Mouse (Mus musculus) forebrain, embryonic 14.5 days (tissue): ENCODE results near the gene Gpx6. TPM values are rescaled to one million over a fixed set of nuclear protein-coding genes. Genes with fewer than 3 reads are reported as not detected.
A peak's percentile ranks its signal among the peaks of the same experiment; 100 is the strongest.

Experiments used
- ATAC-seq: fragments of 200-750 bp; cut with Nextera tagmentation; 2 replicates; pipeline ENCODE4 v1.8.0; 2017; ENCODE audit warnings: mild to moderate bottlenecking, moderate library complexity
- DNase-seq: peaks from one replicate; pipeline ENCODE4 v3.0.0-alpha.2; 2015; ENCODE audit warnings: low spot score
- H3K27ac ChIP-seq: fragments of 300-500 bp; sonication (generic); 2 replicates; pipeline ENCODE4 v1.5.1; 2014; ENCODE audit warnings: low read depth, mild to moderate bottlenecking, control low read depth, low read length, moderate library complexity
- H3K27me3 ChIP-seq: fragments of 300-500 bp; sonication (generic); replicated peaks from 2 replicates; pipeline ENCODE4 v1.6.1; 2014; ENCODE audit warnings: low read length, control low read depth, mixed read lengths; ENCODE audit not compliant: control insufficient read depth, insufficient read depth
- H3K36me3 ChIP-seq: fragments of 300-500 bp; sonication (generic); 2 replicates; pipeline ENCODE4 v1.6.1; 2014; ENCODE audit warnings: low read length, control low read depth; ENCODE audit not compliant: control insufficient read depth, insufficient read depth
- H3K4me1 ChIP-seq: fragments of 300-500 bp; sonication (generic); 2 replicates; pipeline ENCODE4 v1.6.1; 2014; ENCODE audit warnings: antibody characterized with exemption, low read length, control low read depth; ENCODE audit not compliant: control insufficient read depth, insufficient read depth
- H3K4me2 ChIP-seq: fragments of 300-500 bp; sonication (generic); 2 replicates; pipeline ENCODE4 v1.6.1; 2014; ENCODE audit warnings: mild to moderate bottlenecking, control low read depth, low read length
- H3K4me3 ChIP-seq: fragments of 300-500 bp; sonication (generic); 2 replicates; pipeline ENCODE4 v1.5.1; 2014; ENCODE audit warnings: low read depth, low read length, control low read depth
- H3K9ac ChIP-seq: fragments of 300-500 bp; sonication (generic); 2 replicates; pipeline ENCODE4 v1.6.1; 2014; ENCODE audit warnings: mild to moderate bottlenecking, low read length, control low read depth, moderate library complexity
- H3K9me3 ChIP-seq: fragments of 300-500 bp; sonication (generic); replicated peaks from 2 replicates; pipeline ENCODE4 v1.6.1; 2016; ENCODE audit warnings: low read length, control low read depth, mixed read lengths; ENCODE audit not compliant: control insufficient read depth
- WGBS: fragments of 180-500 bp; shearing (Covaris S2); extraction: QIAGEN DNeasy Blood & Tissue Kit; methylation state at CpG from one replicate; pipeline ENCODE4 v1.1.7; 2014; 5-methylcytosine and 5-hydroxymethylcytosine counted together
- polyA plus RNA-seq: library from polyadenylated mRNA; unstranded; fragments of >200 nt; fragmentation: Nextera tagmentation; extraction: Ambion mirVana; gene quantifications from 2 replicates; pipeline ENCODE4 v1.2.1, GENCODE M21; 2014

Gpx6 gene
- polyA plus RNA-seq, 1 experiment from 2014 or later: not detected

- Histone ChIP-seq H3K4me1 (no peaks in the 10 kb centered on the region), H3K4me3 (no peak overlapping the region), H3K36me3 (no peaks in the 10 kb centered on the region), H3K27me3 (no peaks in the 10 kb centered on the region), H3K9me3 (no peaks in the 10 kb centered on the region), H3K9ac (no peak overlapping the region), H3K27ac (no peak overlapping the region), H3K4me2 (no peak overlapping the region)
- 87% methylated on average over 4 of the region's 4 CpGs for WGBS
- DNase-seq (no peak), ATAC-seq (no peak)
These were observed 2.0 kb downstream of the Gpx6 start for GRCm38 (mm10) chr13:21313903-21314302.

DNA sequence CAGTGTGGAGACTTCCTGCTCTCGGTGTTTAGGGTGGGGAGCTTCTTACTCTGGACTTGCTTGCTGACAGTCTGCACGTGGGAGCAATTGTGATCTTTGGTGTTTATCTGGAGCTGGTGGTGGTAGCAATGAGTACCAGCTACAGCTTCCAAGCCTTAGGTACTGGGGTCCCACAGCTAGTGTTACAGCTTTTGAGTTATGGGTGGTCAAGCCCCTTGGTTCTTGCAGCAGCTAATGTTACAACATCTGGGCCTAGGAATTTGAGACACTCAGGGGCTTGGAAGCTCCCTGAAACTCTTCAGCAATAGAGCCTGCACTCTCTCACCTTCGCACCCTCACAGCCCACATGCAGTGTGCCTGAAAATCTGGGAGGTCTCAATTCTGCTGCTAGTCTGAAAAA is 8.3 kb downstream of the Gpx6 start:
- ATAC-seq (no peak), DNase-seq (no peak)
- H3K4me3 ChIP-seq: no peak overlapping the region
- no peak overlapping the region for H3K4me2 ChIP-seq
- peaks cover 3% of the 10 kb centered on the region; the same call in 1 of the 2 replicates for H3K4me1 ChIP-seq
- no peaks in the 10 kb centered on the region for H3K9me3 ChIP-seq
- H3K9ac ChIP-seq: no peak overlapping the region
- no peaks in the 10 kb centered on the region for H3K36me3 ChIP-seq
- no peaks in the 10 kb centered on the region for H3K27me3 ChIP-seq
- no peak overlapping the region for H3K27ac ChIP-seq
- WGBS: 76% methylated on average over 3 of the region's 3 CpGs

DNA sequence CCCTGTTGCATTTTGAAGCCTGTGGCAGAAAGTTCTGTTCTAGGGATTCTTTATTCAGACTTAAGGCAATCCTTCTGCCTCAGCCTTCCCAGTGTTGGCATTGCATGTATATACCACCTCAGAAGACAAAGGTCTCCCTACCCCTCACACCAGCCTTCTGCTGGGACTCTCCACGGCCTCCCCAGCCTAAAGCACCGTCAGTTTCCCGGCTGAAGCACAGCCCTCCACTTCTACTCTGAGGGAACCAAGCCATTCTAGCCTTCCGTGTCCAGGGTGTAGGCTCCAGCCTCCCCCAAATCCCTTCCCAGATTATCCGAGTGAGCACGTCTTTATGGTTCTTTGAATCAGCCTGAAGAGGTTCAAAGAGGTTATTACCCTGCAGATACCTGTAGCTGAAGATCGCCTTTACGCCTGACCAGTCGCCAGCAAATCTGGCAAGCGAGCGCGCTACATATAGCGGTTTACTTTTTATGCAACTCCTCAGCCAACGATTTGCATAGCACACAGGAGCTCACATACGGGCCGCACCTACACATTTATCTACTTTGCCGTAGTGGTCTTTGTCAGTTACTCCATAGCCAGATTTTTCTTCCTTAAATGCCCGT is 10.1 kb downstream of the Gpx6 start:
- H3K27me3 ChIP-seq: no peaks in the 10 kb centered on the region
- H3K4me2 ChIP-seq: peak overlapping the region; percentile 42
- DNase-seq: peak; percentile 17
- ATAC-seq: no peak
- H3K9me3 ChIP-seq: no peaks in the 10 kb centered on the region
- H3K9ac ChIP-seq: peak overlapping the region; percentile 26
- WGBS: 2% methylated on average over 18 of the region's 18 CpGs
- no peaks in the 10 kb centered on the region for H3K36me3 ChIP-seq
- H3K4me3 ChIP-seq: peak overlapping the region; percentile 24
- no peak overlapping the region for H3K27ac ChIP-seq
- H3K4me1 ChIP-seq: peaks cover 3% of the 10 kb centered on the region; the same call in 1 of the 2 replicates

GRCm38 (mm10) chr13:21322509-21323375 is 10.8 kb downstream of the Gpx6 start:
- Histone ChIP-seq H3K27me3 (no peaks in the 10 kb centered on the region), H3K4me2 (peak overlapping the region; percentile 42), H3K9me3 (no peaks in the 10 kb centered on the region), H3K4me3 (peak overlapping the region; percentile 24), H3K36me3 (no peaks in the 10 kb centered on the region), H3K27ac (no peak overlapping the region), H3K4me1 (peaks cover 3% of the 10 kb centered on the region; the same call in 1 of the 2 replicates), H3K9ac (no peak overlapping the region)
- peak; percentile 58 for DNase-seq
- 0 out of 2 replicates have a peak, but pooled peaks have one; percentile 33 for ATAC-seq
- 9% methylated on average over 18 of the region's 18 CpGs for WGBS

DNA sequence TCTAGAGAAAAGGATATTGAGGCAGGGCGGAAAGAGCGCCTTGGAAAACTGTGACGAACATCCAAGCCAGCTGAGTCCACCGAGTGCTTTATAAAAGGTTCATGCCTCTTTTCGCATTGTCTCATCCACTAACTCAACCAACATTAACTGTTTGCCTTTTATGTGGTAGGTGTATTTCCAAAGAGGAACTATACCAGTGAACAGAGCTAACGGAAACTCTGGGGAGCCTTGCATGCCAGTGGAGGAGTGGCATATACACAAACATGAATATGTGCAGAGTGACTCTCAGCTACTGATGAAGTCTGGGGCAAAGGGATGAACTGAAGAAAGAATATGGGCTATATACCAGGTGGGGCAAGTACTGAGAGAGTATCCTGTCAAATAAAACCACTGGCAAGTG is 11.5 kb downstream of the Gpx6 start:
- H3K4me1 ChIP-seq: peaks cover 3% of the 10 kb centered on the region; the same call in 1 of the 2 replicates
- H3K27me3 ChIP-seq: no peaks in the 10 kb centered on the region
- H3K4me3 ChIP-seq: no peak overlapping the region
- WGBS: 61% methylated on average over 6 of the region's 6 CpGs
- H3K9me3 ChIP-seq: no peaks in the 10 kb centered on the region
- DNase-seq (no peak), ATAC-seq (no peak)
- H3K9ac ChIP-seq: no peak overlapping the region
- no peak overlapping the region for H3K4me2 ChIP-seq
- H3K36me3 ChIP-seq: no peaks in the 10 kb centered on the region
- no peak overlapping the region for H3K27ac ChIP-seq

- H3K4me1 ChIP-seq: peaks cover 3% of the 10 kb centered on the region; the same call in 1 of the 2 replicates
- no peaks in the 10 kb centered on the region for H3K36me3 ChIP-seq
- no peak overlapping the region for H3K27ac ChIP-seq
- H3K27me3 ChIP-seq: no peaks in the 10 kb centered on the region
- H3K4me3 ChIP-seq: peak overlapping the region; percentile 26; the same call in 1 of the 2 replicates
- ATAC-seq (peak; percentile 42; the same call in 1 of the 2 replicates), DNase-seq (peak; percentile 55)
- 4% methylated on average over 4 of the region's 4 CpGs for WGBS
- peak overlapping the region; percentile 47 for H3K4me2 ChIP-seq
- no peak overlapping the region for H3K9ac ChIP-seq
- H3K9me3 ChIP-seq: no peaks in the 10 kb centered on the region
These were observed 14.3 kb downstream of the Gpx6 start for GRCm38 (mm10) chr13:21326191-21326590.

- no peak overlapping the region for H3K27ac ChIP-seq
- H3K27me3 ChIP-seq: no peaks in the 10 kb centered on the region
- peaks cover 3% of the 10 kb centered on the region; the same call in 1 of the 2 replicates for H3K4me1 ChIP-seq
- peak overlapping the region; percentile 26 for H3K4me3 ChIP-seq
- DNase-seq (peak; percentile 92), ATAC-seq (peak; percentile 76)
- H3K4me2 ChIP-seq: peak overlapping the region; percentile 47
- no peaks in the 10 kb centered on the region for H3K9me3 ChIP-seq
- peak overlapping the region; percentile 40; the same call in 1 of the 2 replicates for H3K9ac ChIP-seq
- H3K36me3 ChIP-seq: no peaks in the 10 kb centered on the region
- under 1% methylated on average over 24 of the region's 24 CpGs for WGBS
These were observed 14.8 kb downstream of the Gpx6 start for GRCm38 (mm10) chr13:21326657-21327211.

DNA sequence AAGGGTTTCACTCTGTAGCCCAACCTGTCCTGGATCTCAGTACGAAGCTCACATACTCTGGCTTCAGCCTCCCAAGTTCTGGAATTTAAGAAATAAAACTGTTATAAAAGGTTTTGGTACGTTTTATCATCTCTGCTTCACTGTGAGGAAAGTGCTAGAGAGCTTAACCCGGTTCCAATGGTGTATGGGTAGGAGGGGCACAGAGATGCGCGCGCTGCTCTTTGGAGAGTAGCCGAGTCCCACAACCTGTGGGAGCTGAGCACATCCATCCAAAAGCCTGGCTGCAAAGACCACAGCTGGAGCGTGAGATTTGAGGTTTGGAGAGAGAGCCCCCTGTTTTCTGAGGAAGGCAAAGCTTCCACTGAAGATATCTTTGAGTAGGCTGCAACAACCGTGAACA is 15.5 kb downstream of the Gpx6 start:
- DNase-seq: peak; percentile 37
- peak; percentile 65; the same call in 1 of the 2 replicates for ATAC-seq
- 1% methylated on average over 9 of the region's 9 CpGs for WGBS

More for the DNA sequence above, 15.5 kb downstream of the Gpx6 start:
- Histone ChIP-seq H3K36me3 (no peaks in the 10 kb centered on the region), H3K9me3 (no peaks in the 10 kb centered on the region), H3K27me3 (no peaks in the 10 kb centered on the region), H3K4me3 (peak overlapping the region; percentile 26), H3K27ac (no peak overlapping the region), H3K4me2 (peak overlapping the region; percentile 47), H3K9ac (peak overlapping the region; percentile 40; the same call in 1 of the 2 replicates), H3K4me1 (no peaks in the 10 kb centered on the region)
